Mouse (Mus musculus) telencephalon, adult 2 months (tissue): ENCODE results near the gene Tmcc1.

Source experiments
- DNase-seq: peaks from one replicate; pipeline ENCODE4 v3.0.0-alpha.2; 2011; ENCODE audit warnings: low read depth, low spot score

Gene Tmcc1

DNA sequence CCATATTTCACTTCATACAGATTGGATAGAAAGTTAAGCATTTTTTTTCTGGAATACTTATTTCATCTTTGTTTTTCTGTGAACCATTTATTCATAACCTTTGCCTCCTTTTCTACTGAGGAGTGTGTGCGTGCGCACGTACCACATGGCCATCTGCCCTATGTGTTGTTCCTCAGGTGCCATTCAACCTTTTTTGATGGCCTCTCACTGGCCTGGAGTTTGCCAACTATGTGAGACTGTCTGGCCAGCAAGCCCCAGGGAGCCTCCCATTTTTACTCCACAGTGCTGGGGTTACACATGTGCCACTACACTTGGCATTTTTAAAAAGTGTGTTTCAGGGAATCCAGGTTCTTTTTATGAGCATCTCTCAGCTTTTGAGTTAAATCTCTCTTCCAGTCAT is 177.4 kb downstream of the Tmcc1 start:
- DNase-seq: no peak

DNA sequence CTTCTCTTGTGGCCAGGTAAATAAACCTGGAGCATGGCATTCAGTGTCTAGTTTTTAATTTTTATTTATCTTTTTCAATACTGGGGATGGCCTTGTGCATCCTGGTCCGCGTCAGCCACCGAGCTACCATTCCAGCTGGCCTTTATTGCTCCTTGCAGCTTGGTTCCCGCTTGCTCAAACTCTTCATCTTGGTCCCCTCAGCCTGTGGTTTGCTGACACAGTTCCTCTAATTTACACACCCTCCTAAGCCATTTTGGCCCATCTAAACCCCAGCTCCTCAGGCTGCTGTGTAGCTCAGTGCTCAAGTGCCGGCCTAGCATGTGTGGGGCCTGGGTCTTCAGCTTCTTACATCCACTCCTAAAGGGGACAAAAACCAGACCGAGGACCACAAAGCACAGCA is 179.2 kb downstream of the Tmcc1 start:
- no peak for DNase-seq

DNA sequence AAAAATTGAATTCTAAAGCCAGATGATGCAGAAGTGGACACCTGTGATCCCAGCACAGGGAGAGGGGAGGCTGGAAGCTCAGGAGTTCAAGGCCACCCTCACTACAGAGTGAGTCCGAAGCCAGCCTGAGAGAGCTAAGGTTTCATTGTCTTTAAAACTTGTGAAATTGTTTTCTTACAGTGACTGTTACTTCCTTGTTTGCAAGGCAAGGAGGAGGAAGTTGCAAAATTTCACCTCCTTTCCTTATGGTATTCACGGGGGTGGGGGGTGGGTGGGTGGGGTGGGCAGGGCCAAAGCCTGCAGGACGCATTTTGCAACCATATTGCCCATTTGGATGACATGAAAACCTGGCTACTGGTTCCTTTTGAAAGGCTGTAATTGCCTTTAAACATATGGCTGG is 179.6 kb downstream of the Tmcc1 start:
- DNase-seq: no peak

DNA sequence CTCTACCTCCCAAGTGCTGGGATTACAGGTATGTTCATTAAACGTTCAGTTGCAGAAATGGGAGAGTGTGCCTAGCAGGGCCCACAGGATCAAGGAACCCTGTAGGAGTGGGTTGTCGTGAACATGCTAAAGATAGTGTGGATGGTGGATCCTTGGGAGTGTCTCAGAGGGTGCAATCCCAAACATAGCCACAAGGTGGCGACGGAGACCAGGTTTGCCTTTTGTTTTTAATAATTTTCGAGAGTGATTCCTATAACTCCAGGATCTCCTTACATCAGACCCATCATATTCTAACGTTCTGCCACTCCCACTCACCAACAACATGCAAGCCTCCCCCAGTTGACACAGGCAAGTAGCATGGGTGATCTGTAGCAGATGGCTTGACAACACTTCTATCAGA is 182.7 kb downstream of the Tmcc1 start:
- DNase-seq: peak; percentile 32

DNA sequence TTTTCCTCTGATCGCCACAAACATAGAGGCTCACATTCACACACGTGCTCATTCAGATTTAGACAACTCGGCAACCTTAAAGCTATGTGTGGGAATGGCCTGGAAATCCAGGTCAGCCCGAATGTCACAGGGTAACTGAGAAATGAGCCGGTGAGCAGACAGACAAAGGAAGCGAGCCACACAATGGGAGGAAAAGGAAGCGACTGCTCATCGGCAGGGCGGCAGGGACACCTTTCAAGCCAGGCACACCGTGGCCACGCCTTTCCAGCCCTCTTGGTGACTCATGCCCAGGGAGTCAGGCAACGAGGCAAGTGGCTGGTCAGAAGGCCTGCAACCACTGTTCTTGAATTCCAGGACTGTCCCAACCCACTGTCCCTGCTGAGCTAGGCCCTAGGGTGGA is 183.9 kb downstream of the Tmcc1 start:
- DNase-seq: no peak

DNA sequence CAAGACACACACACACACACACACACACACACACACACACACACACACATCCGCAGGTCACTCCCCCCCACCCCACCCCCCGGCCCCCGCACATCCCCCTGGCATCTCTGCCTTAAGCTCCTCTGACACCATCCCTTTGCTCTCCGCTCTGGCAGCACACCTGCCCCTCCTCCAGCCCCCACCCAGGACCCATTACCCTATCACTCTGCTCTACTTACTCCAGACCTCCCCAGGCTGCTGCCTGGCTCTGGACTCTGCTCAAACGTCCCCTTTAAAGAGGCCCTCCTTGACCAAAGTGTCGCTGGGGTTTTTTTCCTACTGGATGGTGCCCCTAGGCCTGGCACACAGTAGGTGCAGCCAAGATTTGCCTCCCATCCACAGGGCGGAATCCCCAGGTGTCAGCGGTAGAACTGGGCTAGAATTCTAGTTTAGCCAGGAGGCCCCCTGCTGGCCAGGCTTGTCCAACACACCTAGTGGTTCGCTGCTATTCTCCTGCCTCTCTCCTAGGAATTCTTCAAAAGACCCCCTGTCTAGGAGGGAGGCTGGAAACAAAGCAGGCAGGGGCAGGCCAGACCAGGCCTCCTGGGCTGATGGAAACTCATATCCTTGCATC is 185.6 kb downstream of the Tmcc1 start:
- DNase-seq: no peak

DNA sequence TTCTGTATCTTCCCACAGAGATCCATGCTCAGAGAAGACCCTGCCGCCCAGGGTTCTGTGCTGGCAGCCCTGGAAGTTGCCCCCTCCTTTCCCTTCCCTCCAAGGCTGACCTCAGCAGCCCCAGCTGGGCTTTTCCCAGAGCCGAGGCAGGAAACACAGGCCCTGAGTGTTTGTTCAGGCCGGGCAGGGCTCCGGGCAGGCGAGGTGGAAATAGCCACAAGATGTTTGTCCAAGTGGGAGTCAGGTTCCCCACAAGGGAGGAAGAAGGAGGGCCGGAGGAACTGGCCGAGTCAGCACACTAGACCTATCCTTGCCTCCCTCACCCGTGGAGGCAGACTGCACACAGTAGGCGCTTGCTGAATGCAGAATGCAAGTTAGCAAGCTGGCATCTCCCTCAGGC is 186.6 kb downstream of the Tmcc1 start:
- no peak for DNase-seq

DNA sequence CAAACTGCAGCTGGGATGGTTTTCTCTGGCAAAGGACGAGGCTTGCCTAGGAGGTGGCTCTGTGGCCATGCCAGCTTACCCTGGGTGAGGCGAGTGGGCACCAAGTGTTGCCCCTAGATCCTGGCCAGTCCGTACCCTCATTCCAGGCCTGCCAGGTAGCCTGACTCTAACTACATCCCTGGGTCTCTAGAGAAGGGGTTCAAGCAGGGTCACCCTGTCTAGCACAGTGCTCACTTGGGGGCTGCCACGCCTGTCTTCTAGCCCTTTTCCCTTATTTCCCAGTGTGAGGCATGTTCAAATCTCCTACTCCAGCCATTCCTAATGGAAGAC is 187.4 kb downstream of the Tmcc1 start:
- DNase-seq: no peak

DNA sequence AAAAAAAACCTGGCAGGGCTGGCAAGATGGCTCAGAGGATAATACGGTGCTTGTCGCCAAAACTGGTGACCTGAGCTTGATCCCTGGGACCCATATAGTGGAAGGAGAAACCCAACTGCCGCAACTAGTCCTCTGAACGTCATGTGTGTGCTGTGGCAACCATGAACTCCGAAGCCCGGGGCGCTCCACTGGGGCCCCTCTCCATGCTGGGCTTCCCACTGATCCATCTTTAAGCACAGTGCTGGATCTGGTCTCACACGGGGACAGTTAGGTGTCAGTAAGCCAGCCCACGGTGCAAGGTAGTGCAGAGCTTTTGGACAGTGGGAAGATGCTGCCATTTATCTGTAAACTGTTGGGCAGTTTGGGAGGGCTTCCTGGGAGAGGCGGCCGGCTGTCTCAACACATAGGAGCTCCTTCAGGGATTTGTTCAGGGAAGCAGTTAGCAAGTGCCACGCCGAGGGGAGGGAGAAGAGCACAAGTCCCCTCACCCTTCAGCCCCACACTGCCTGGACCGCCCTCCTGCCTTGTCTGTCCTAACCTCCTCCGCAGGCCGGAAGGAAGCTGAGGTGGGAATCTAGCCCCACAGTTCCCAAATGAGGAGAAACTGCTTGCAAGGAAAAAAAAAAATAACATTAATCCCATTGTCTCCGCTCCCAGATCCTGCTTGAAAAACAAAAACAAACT is 187.9 kb downstream of the Tmcc1 start:
- no peak for DNase-seq

DNA sequence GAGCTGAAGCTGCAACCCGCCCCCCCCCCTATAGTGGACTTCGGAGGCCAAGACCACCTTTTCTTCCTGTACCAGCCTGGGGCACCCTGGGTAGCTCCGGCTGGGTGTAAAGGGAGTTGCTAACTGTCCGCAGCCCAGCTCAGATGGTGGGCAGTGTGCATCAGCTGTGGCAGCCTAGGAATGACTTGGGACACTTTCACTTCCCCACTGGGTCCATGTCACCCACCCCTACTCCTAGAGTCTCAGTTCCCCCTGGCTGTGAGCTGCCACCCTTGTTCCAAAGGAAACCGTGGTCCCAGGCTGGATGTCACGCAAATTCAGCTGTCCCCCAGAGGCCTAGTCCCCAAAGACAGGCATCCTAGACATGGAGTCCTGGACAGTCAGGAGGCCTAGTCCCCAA is 188.6 kb downstream of the Tmcc1 start:
- no peak for DNase-seq

DNA sequence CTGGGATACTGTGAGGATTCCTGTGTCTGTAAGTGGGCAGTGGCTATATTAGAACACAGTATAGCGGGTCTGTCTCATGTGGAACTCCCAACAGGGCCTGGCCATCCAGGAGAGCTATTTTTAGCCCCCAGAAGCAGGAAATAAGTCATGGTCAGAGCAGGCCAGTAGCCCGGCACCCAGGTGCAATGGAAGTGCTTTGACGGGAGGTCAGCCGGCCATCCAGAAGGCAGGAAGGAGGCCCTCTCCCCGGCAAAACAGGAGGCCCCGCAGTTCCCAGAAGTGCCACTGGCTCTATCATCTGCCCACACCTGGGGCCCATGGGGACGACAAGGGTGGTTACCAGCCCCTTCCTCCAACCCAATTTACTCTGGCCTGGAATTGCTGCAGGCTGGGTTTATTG is 189.2 kb downstream of the Tmcc1 start:
- DNase-seq: no peak

DNA sequence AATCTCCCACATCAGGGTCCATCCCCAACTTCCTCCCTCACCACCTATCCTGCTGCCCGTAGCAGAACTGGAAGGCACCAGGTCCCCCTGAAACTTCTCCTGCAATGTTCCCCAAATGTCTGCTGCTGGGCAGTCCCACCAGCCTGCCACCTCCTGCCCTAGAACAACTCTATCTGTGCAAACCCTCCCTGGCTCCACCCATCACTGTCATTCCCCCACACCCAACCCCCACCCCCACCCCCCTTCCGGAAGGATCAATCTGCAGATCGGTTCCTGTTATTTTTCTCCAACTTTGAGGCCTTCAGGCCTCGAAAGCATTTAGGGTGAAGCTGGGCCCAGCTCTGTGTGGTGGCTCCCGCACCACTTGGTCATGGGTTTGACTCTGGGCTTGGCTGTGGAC is 189.8 kb downstream of the Tmcc1 start:
- no peak for DNase-seq

DNA sequence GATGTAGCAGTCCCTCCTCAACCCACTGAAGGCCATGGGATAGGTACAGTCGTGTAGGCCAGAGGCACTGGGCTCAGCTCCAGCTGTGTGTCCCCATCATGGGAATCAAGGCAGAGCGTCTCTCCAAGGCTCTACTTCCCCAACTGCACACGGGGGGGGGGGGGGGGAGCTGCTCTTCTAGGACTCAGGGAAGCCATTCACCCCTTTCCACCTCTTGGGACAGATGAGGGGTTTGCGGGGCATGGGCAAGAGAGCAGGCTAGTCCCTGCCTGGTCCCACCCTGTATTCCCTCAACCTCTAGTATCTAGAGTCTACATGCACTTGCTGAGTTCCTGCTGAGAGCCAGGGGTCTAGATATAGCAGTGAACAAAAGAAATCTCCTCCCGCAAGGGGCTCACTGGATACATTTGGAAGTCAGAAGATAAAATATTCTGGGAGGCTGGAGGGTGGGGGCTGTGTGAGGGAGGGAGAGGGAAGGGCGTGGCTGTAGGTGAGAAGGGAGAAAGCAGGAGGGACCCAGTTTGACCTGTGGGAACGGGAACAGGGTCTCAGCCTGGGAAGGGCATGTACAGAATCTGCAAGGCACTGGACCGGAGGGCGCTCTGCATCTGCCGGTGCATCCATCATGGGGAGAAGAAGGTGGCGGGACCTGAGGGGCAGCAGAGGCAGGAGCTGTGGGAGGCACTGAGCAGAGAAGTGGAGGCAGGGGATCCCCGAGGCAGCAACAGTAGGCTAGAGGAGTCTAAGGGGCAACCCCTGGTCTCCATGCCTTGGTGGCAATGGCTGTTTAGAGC is 190.8 kb downstream of the Tmcc1 start:
- DNase-seq: no peak

DNA sequence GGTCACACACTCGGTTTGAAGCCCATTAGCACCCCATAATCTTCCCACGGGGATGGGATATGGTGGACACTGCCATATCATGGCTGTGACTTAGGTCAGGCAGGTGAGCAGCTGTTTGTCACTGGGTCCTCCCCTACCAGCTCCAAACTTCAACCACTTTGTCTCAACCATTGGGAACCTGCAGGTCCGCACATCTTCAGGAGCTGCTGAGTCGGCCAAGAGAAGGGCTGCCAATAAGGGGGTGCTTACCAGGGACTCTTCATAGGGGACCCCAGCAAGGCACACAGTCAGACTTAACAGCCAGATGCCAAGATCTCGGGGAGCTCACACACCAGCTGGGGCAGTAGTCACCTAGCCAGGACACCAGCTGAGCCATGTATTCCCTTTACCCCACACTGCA is 192.4 kb downstream of the Tmcc1 start:
- DNase-seq: no peak

DNA sequence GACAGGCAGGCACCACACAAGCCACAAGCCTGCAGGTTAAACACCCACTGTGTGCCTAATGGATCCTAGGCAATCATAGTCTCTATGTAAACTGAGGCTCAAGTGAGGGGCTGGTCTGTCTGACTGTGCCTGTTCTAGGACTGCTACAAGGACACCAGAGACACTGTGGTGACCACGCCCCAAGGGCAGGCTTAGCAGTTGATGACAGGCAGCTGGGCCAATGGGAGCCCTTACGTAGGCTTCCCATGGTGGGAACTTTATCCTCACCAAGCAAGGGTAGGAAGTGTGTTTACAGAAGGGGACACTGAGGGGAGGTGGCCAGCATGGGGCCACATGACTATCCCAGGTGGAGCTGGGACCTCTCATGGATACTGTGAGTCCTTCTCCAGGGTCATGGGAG is 194.1 kb downstream of the Tmcc1 start:
- DNase-seq: no peak

DNA sequence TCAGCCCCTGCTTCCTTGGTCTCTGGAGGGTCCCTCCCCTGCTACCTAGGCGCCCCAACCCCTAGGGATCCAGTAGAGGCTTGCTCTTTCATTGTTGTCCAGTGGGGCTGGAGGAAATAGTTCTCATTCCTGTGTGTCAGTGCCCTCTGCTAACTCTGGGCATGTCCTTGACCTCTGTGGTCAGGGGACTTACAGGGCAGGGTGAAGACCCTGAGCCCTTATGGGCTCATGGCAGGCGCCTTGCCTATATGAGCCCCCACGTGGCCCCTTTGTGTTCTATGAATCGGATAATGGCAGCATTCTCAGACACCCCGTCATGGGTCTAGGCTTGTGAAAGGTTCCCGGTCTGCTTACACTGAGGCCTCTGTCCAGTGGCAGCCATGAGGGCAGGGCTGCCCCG is 194.5 kb downstream of the Tmcc1 start:
- no peak for DNase-seq

DNA sequence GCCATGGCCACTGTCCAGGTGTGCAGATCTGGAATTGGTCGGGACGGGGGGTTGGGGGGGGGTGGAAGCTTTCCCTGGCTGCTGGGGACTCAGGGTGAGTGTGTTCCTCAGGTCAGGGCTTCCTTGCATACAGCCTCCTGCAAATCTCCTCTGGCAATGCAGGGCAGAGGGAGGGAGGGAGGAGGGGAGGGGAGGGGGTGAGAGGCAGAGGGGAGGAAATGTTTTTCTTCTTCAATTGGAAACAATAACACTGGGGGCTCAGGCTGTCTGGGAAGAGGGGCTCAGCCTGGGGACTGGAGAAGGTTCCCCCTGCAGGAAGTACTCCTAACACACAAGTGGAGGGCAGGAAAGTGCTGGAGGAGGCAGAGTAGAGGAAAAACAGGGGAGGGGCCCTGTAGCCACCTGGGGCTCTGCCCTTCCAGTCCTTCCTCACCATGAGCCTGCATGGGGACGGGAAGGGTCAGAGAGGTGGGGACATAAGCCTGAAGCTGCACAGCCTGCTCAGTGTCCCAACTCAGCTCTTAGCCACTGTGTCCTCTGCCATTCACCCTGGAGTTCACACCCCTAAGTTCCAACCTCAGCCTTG is 195.5 kb downstream of the Tmcc1 start:
- no peak for DNase-seq

DNA sequence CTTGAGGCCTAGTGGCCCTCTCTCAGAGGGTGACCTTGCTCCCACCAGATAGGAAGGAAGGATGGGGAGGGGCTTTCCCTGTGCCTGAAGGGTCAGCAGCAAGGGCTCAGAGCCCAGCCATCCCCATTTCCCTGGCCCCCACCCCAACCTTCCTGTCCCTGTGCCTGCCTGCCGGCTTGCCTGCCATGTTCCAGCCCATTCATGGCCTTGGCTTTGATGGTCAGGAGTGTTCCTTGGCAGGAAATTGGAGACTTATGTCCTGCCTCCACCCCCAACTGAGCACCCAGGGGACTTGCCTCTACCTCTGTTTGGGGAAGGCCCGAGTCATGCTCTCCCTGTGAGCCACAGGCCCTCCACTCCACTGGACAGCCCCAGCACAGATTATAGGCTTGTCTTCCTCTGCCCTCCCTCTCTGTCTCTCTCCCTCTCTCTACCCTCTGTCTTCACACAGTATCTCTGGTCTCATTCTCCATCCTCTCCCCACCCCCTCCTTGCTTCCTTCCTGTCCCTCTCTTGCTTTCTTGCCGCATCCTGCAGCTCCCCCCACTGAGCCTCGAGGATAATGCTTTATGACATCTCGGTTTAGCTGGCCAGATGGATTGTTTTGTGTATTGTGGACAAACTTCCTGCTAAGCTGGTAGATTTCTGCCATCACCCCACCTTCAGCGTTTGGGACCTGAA is 197.0 kb downstream of the Tmcc1 start:
- DNase-seq: no peak

DNA sequence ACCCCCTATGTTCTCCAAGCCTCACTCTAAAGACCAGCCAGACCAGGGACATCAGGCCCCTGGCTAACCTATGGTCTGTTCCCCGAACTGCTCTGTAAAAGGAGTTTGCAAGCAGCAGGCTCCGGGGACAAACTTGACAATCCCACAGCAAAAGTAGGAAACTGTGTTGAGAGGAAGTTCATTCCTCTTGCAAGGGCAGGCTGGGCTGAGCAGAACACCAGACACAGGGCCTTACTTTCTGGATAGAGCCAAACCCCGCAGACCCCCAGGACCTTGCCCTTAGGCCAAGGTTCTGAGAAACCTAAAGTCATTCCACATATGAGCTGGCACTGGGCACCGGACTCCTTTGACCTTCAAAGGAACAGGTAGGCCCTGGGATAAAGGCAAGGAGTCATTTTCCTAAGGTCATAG is 197.8 kb downstream of the Tmcc1 start:
- no peak for DNase-seq

DNA sequence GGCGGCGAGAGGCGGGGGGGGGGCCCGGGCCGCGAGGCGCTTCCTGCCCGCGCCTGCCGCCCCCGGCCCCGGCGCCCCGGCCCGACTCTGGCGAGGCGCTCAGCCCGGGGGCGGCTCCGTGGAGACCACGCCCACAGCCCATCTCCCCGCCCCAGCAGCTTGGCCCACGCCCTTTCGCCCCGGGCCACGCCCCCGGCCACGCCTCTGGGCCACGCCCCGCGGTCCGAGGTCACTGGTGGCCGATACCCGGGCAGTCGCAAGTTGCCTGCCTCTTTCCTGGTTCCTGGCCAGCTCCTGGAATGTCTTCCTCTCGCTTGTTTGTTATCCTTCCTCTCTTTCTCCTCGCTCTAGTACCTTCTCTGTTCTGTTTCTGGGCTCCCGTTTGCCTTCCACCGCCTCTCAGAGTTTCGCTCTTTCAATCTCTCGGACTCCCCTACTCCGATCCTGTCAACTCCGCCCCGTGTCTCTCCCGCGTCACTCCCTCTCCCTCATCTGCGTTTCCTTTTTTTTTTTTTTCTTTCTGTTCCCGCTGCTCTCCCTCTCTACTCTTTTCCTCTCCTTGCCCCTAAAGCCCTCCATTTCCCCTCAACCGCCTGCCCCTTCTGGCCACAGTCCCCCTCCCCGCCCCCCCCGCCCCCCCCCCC is 198.3 kb downstream of the Tmcc1 start, which contains the start of gene Plxnd1:
Gene Plxnd1 (minus strand): TSS at position 129 of the 644 bp plus-strand sequence.
- DNase-seq: peak; percentile 41

DNA sequence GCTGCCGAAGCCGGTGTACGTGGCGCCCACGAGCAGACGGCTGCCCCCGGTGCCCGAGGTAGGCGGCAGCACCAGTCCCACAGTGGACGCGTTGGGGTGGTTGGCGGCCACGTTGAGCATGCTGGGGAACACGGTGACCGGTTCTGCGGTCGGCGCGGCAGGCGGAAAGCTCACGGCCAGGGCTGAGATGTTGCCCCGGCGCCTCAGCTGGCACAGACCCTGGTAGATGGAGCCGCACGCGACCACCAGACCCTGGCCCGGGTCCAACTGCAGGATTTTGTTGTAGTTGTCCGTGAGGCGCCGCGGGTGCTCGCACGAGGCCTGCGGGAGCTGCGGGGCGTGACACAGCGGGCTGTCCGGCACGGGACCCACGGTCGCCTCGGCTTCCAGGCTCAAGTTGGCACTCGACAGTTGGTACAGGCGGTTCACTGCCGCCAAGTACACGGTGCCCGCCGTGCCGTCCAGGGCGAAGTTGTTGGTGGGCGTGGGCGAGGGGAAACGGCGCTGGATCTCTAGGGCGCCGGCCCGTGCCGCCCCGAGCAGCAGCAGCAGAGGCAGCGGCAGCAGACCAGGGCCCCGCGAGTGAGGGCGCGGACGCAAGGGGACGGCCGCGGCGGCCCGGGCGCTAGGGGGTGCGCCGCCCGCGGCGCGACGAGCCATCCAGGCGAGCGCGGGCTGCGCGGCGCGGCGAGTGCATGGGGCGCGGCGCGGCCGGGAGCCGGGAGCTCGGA is 199.0 kb downstream of the Tmcc1 start:
- DNase-seq: no peak
